Mouse (Mus musculus) cerebellum, adult 8-10 months (tissue): ENCODE measurements around the gene H2-Ob.
A peak's percentile ranks its signal among the peaks of the same experiment; 100 is the strongest.

Experiments
- DNase-seq: peaks from one replicate; pipeline ENCODE4 v3.0.0; 2022

H2-Ob gene

DNA sequence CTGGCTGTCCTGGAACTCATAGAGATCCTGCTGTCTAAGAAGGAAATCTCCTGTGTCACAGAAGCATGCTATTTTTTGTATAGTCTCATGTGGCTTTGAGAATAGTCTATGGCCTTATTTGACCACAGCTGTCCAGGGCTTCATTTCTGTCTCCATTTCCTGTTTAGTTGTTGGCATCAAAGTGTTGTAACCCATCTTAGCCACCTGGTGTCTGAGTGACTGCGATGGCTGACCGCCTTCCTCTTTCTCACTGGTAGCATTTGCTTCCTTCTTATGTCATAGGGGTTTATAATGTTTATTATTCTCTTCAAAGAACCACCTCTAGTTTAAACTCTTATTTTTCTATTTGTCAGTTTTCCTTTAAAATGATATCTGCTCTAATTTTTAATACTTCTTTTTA lies 10.1 kb downstream of the H2-Ob start:
- no peak for DNase-seq

DNA sequence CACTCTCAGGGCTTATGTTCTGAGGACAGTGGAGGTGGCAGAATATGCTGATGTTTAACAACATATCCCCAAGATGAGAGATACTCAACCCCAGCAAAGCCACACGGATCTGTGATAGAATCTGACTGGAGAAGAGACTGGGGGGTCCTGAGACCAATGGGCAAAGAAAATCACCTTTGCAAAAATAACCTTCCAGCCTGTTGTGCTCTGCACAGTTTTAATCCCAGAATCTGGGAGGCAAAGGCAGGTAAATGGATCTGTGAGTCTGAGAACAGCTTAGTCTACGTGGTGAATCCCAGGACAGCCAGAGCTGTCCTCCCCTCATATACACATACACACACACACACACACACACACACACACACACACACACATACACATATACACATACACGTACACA lies 10.7 kb downstream of the H2-Ob start:
- DNase-seq = no peak

GRCm38 (mm10) chr17:34249878-34250277 lies 11.2 kb downstream of the H2-Ob start:
- peak; percentile 23 for DNase-seq

- no peak for DNase-seq
Observed at GRCm38 (mm10) chr17:34251666-34252065, 13.0 kb downstream of the H2-Ob start.

DNA sequence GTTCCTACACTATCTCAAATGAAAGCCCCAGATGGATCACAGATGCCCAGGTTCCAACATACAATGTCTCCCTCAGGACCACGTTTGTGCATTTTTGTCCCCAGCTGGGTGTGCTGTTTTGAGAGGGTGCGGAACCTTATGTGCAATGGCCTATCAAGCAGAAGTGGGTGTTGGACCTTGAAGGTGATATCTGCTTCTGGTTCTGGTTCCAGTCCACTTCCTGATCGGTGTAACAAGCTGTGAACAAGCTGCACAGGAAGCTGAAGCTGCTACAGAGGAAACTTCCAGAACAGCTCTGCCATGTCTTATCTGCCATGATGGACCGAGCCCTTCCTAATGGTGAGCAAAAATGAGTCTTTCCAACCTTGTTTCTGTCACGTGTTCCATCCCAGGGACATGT lies 17.8 kb downstream of the H2-Ob start:
- DNase-seq = no peak

DNA sequence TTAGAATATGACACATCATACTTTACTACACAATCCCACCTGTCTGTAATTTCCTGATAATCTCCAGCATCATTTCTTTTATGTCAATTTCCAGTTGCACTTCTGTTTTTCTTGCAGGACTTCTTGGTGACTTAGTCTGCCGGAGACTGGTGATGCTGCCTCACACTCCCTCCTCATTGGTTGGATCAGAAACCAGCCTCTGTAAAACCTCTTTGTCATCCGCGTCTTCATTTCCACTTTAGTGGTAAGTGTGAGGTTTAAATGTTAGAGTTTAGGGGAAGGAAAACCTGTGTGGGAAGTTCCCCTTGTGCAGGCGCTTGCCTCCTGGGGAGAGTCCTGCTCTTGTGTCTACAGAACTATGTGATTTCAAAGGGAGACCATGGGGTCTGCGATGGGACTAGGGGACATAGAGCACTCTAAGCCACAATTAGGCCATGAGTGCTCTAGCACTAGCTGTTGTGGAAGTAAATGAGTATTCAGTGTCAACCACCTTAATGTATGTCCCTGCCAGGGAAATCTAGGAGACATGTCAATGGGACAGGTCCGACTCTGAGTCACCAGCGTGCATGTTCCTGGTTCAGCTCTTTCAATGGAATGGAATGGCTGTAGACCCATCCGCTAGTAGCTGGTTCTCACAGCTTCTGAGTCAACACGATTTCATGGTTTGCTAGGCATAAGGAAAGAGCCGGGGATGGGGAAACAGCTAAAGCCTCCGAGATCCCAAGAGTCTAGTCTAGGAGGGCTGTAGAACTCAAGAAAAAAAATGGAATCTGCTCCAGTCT lies 19.1 kb downstream of the H2-Ob start, which contains the start of gene H2-Ab1:
TSS of gene H2-Ab1 (plus strand) at position 96 of the 782 bp plus-strand sequence.
- peak; percentile 36 for DNase-seq

DNA sequence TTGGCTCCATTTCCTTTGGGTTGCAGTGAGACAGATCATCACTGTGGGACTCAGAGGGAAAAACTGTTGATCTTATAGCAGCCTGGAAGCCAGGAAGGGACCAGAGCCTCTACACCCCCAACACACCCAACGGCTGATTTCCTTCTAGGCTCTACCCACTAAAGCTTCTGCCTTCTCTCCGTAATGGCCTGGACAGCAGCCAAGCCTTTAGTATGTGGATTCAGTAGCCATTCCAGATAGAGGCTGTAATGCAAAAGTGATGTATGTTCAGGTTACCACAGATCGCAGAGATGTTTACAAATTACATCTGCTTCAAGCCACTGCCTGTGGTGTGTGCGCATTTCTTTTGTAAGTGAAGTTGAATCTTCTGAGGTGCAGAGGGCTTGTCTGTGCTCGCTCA lies 21.8 kb downstream of the H2-Ob start:
- DNase-seq = no peak

DNA sequence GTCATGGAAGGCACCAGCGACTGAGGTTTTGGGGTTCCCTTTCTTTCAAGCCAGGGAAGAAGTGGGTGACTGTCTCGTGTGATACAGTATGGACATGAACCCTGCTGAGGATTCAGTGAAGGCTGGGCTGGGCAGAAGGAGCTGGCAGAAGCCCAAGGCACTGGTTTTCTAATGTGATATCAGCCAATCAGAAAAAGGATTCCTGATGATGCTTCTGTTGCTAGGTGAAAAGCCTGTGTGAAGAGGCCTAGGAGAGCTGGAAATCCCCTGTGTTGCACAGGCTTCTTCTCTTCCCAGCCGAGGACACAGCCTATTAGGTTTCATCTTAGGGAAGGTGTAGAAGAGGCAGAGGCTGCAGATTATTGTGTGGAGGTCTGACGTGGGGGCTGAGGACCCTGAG lies 22.8 kb downstream of the H2-Ob start:
- peak; percentile 19 for DNase-seq

GRCm38 (mm10) chr17:34263068-34263467 lies 24.4 kb downstream of the H2-Ob start:
- DNase-seq = peak; percentile 56

GRCm38 (mm10) chr17:34263811-34264371 lies 25.2 kb downstream of the H2-Ob start:
- no peak for DNase-seq

- DNase-seq = no peak
Observed at GRCm38 (mm10) chr17:34264452-34265351, 26.0 kb downstream of the H2-Ob start.

DNA sequence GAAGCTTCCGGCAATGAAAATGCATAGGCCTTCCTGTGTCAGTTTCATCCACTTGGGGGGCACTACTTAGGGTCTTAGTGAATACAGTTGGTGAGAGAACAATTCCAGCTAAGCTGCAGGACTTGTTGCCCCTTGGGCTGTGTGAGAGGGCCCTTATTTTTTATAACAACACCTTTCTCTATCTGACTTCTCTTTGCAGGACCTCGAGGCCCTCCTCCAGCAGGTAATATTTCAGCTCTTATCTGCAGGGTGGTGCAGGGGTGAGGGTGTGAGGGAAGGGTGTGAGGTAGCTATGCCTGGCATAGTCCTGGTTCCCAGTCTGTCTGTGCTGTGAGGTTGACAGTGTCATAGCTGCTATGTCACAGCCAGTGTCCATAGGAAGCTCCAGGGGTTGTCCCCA lies 29.6 kb downstream of the H2-Ob start:
- DNase-seq = no peak

DNA sequence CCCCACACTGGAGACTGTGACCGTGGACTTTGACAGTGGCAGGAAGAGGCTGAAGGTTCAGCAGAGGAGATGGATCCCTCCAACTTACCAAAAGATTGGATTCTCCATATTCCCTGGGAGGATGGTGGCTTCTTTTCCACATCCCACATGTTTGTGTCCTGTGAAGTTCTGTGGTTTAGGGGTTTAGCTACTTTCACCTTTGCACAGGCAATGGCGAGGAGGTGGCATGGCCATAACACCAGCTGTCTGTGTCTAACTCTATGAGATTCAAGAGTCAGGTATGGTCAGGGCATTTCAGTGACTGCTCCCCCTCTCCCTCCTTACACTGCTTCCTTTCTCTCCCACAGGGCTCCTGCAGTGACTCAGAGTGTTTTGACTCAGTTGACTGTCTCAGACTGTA lies 30.0 kb downstream of the H2-Ob start:
- DNase-seq = no peak

DNA sequence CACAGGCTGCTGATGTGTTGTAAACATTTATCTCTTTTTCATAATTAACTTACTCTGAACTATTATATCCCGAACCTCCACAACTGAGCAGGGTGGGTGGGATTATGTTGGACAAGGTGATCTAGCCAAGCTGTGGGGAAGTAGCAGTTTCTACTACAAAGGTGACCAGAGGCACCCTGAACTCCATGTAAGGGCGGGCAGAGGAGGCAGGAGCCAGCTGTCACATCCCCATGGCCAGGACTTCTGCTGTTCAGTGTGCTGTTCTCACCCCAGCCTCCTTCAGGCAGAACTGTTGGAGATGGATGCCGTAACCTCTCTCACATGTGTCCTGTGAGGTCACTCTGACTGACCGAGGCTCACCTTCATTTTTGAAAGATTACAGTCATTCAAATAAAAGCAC lies 31.1 kb downstream of the H2-Ob start:
- no peak for DNase-seq

GRCm38 (mm10) chr17:34270230-34270629 lies 31.5 kb downstream of the H2-Ob start:
- no peak for DNase-seq

DNA sequence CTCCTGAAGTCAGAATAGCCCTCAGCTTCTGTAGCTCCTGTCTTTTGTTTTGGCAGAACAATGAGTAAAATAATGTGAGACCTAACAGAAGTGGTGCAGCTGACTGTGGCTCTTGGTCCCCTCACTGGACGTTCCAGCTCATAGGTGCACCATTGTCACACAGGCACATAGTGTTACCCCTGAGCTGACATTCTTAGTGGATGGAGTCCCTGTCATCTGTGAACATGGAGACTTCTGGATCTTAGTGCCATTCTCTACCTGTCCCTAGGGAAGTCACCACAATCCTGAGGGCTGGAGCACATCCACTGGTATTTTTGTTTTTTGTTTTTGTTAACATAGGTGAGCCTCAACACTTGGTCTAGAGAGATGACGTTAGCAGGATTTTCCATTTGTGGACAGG lies 32.2 kb downstream of the H2-Ob start:
- no peak for DNase-seq

- DNase-seq = no peak
Observed at GRCm38 (mm10) chr17:34272102-34272501, 33.4 kb downstream of the H2-Ob start.

- DNase-seq = no peak
Observed at GRCm38 (mm10) chr17:34280499-34281038, 41.9 kb downstream of the H2-Ob start.

- no peak for DNase-seq
Observed at GRCm38 (mm10) chr17:34281836-34282235, 43.1 kb downstream of the H2-Ob start.

GRCm38 (mm10) chr17:34285371-34285770 lies 46.7 kb downstream of the H2-Ob start:
- no peak for DNase-seq

DNA sequence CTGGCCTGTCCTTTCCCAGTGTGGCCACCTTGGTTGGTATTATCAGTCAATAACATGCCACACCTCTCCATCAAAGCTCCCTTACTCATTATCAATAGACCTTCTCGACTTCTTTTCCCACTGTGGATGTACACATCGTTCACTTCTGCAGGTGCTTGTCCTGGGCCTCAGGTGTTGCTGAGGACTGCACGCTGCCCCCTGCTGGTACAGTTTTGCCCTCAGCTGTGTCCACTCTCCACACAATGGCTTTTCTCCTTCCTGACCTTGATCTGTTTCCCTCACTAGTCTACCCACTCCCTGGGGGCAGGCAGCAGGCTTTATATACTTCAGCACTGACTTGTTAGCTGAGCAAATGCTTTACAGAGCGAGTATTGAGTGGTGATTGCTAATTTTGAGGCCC lies 47.1 kb downstream of the H2-Ob start:
- no peak for DNase-seq

DNA sequence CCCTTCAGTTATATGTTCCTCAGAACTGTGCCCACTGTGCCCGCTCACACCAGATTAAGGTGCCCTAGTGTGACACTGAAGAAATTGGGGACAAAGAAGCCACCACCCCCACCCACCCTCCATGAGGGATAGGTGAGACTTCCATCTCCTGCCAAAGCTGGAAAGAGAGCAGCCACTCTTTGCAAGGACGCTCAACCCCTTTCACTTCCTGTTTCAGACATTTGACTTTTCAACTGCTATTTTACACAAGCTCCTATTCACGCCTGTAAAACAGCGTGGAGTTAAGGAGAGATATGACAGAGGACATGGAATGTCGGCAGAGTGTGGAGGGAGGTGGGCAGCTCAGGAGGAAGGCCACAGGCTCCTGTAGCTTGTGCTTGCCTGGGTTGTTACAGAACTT lies 47.8 kb downstream of the H2-Ob start:
- no peak for DNase-seq

DNA sequence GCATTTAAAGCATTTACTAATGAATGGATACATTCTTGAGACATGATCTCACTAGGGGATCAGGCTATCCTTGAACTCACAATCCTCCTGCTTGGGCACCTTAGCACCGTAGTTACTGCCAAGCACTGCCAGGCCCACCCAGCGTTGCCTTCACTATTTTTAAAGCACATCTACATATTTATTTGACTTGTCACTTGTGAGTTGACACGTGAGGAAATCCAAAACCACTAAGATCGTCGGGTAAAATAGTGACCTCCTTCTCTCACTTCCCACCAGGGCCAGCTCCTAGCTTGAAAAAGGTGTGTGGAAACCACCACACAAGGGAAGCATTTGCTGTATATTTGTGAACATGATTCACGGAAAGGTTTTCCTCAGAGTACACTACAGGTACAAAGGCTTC lies 48.3 kb downstream of the H2-Ob start:
- no peak for DNase-seq
